Mouse (Mus musculus) CH12.LX (cell line): ENCODE measurements around the gene Ttf1. TPM values are rescaled to one million over a fixed set of nuclear protein-coding genes. Genes with fewer than 3 reads are reported as not detected.

Experiments used
- DNase-seq: peaks from one replicate; pipeline ENCODE4 v3.0.0-alpha.2; 2013; ENCODE audit errors: extremely low read depth
- H3K27ac ChIP-seq: 2 replicates; pipeline ENCODE4 v1.5.1; 2012; ENCODE audit warnings: low read depth, mild to moderate bottlenecking, control low read depth, moderate library complexity; ENCODE audit not compliant: insufficient read depth
- H3K27me3 ChIP-seq: replicated peaks from 2 replicates; pipeline ENCODE3; 2012; ENCODE audit warnings: inconsistent platforms
- H3K36me3 ChIP-seq, 2 experiments: replicated peaks in 1 of 2; 2 replicates each; pipeline versions ENCODE3 to v1.6.1; 2012; ENCODE audit warnings: inconsistent platforms in 1 of 2, low read length in 1 of 2, mild to moderate bottlenecking in 1 of 2, mixed read lengths in 1 of 2, moderate library complexity in 1 of 2; ENCODE audit not compliant: control insufficient read depth in 1 of 2, insufficient read depth in 1 of 2
- H3K4me1 ChIP-seq, 2 experiments: 2 replicates each; pipeline ENCODE4 v1.6.1; 2012; ENCODE audit warnings: inconsistent platforms in 1 of 2, moderate library complexity in 1 of 2; ENCODE audit not compliant: insufficient read depth in 2 of 2, control insufficient read depth in 1 of 2
- H3K4me2 ChIP-seq: 2 replicates; pipeline ENCODE4 v1.6.1; 2012; ENCODE audit warnings: low read depth, mild to moderate bottlenecking, control low read depth; ENCODE audit not compliant: poor library complexity, insufficient read depth, severe bottlenecking
- H3K4me3 ChIP-seq, 3 experiments: fragments of 150-350 bp in 1 of 3; sonication (generic) in 1 of 3; replicated peaks in 1 of 3; 2 replicates each; pipeline versions ENCODE3 to v1.5.1; 2011 to 2012; ENCODE audit warnings: low read depth in 2 of 3, low read length in 2 of 3, mild to moderate bottlenecking in 2 of 3, moderate library complexity in 2 of 3, control low read depth in 1 of 3, improper control_type of control experiment in 1 of 3, inconsistent platforms in 1 of 3, mixed read lengths in 1 of 3; ENCODE audit not compliant: poor library complexity in 1 of 3
- H3K79me2 ChIP-seq: replicated peaks from 2 replicates; pipeline ENCODE4 v1.6.1; 2012; ENCODE audit warnings: mild to moderate bottlenecking, moderate library complexity; ENCODE audit not compliant: control insufficient read depth, poor library complexity, insufficient read depth, severe bottlenecking; ENCODE audit errors: extremely low read depth
- H3K9ac ChIP-seq: 2 replicates; pipeline ENCODE4 v1.6.1; 2012; ENCODE audit warnings: low read depth, mild to moderate bottlenecking, control low read depth, moderate library complexity; ENCODE audit not compliant: insufficient read depth
- H3K9me3 ChIP-seq: replicated peaks from 2 replicates; pipeline ENCODE3; 2012; ENCODE audit warnings: low read length, inconsistent platforms, mixed read lengths
- CHD2 ChIP-seq: IDR thresholded peaks from 2 replicates; pipeline ENCODE4 v1.6.1; 2011; ENCODE audit warnings: low read length, improper control_type of control experiment
- CTCF ChIP-seq, 2 experiments: IDR thresholded peaks in 1 of 2; conservative IDR thresholded peaks in 1 of 2; 2 replicates each; pipeline ENCODE4 v1.5.1; 2011 to 2012; ENCODE audit warnings: low read depth in 2 of 2, low read length in 2 of 2, improper control_type of control experiment in 1 of 2, inconsistent platforms in 1 of 2, mild to moderate bottlenecking in 1 of 2, moderate library complexity in 1 of 2
- E2F4 ChIP-seq: IDR thresholded peaks from 2 replicates; pipeline ENCODE4 v1.6.1; 2011; ENCODE audit warnings: low read depth, low read length, improper control_type of control experiment; ENCODE audit not compliant: insufficient replicate concordance
- ELF1 ChIP-seq: IDR thresholded peaks from 2 replicates; pipeline ENCODE4 v1.6.1; 2014; ENCODE audit warnings: low read depth, mild to moderate bottlenecking, inconsistent platforms, low read length, improper control_type of control experiment
- ETS1 ChIP-seq: conservative IDR thresholded peaks from 2 replicates; pipeline ENCODE4 v1.6.1; 2012; ENCODE audit warnings: low read depth, mild to moderate bottlenecking, inconsistent platforms, low read length, improper control_type of control experiment, moderate library complexity
- GABPA ChIP-seq: IDR thresholded peaks from 2 replicates; pipeline ENCODE4 v1.6.1; 2012; ENCODE audit warnings: low read depth, low read length, improper control_type of control experiment, inconsistent platforms; ENCODE audit not compliant: insufficient replicate concordance
- JUN ChIP-seq: IDR thresholded peaks from 2 replicates; pipeline ENCODE4 v1.6.1; 2011; ENCODE audit warnings: low read depth, mild to moderate bottlenecking, low read length, improper control_type of control experiment, moderate library complexity; ENCODE audit not compliant: insufficient read depth
- KAT2A ChIP-seq: IDR thresholded peaks from 2 replicates; pipeline ENCODE4 v1.6.1; 2012; ENCODE audit warnings: low read length, improper control_type of control experiment, inconsistent platforms; ENCODE audit not compliant: insufficient replicate concordance
- MAX ChIP-seq: IDR thresholded peaks from 2 replicates; pipeline ENCODE4 v1.6.1; 2011; ENCODE audit warnings: low read length, improper control_type of control experiment
- MEF2A ChIP-seq: IDR thresholded peaks from 2 replicates; pipeline ENCODE4 v1.6.1; 2014; ENCODE audit warnings: low read depth, mild to moderate bottlenecking, inconsistent platforms, low read length, improper control_type of control experiment, borderline replicate concordance
- NRF1 ChIP-seq: IDR thresholded peaks from 2 replicates; pipeline ENCODE4 v1.6.1; 2014; ENCODE audit warnings: low read depth, mild to moderate bottlenecking, inconsistent platforms, low read length, improper control_type of control experiment, moderate library complexity
- PAX5 ChIP-seq: IDR thresholded peaks from 2 replicates; pipeline ENCODE4 v1.6.1; 2012; ENCODE audit warnings: low read length, inconsistent platforms, mixed read lengths
- POLR2A ChIP-seq: IDR thresholded peaks from 2 replicates; pipeline ENCODE4 v1.6.1; 2011; ENCODE audit warnings: low read depth, mild to moderate bottlenecking, improper control_type of control experiment, low read length
- POLR2AphosphoS2 ChIP-seq: IDR thresholded peaks from 2 replicates; pipeline ENCODE4 v1.6.1; 2011; ENCODE audit warnings: low read depth, low read length, improper control_type of control experiment
- RAD21 ChIP-seq: IDR thresholded peaks from 2 replicates; pipeline ENCODE4 v1.6.1; 2011; ENCODE audit warnings: low read depth, mild to moderate bottlenecking, low read length, improper control_type of control experiment, moderate library complexity
- RCOR1 ChIP-seq: conservative IDR thresholded peaks from 2 replicates; pipeline ENCODE4 v1.6.1; 2012; ENCODE audit warnings: low read depth, mild to moderate bottlenecking, inconsistent platforms, low read length, improper control_type of control experiment
- SIN3A ChIP-seq: IDR thresholded peaks from 2 replicates; pipeline ENCODE4 v1.6.1; 2012; ENCODE audit warnings: low read length, improper control_type of control experiment, inconsistent platforms
- SMC3 ChIP-seq: IDR thresholded peaks from 2 replicates; pipeline ENCODE4 v1.6.1; 2011; ENCODE audit warnings: low read depth, low read length, improper control_type of control experiment
- TBP ChIP-seq: conservative IDR thresholded peaks from 2 replicates; pipeline ENCODE4 v1.6.1; 2011; ENCODE audit warnings: low read depth, low read length, improper control_type of control experiment
- TCF12 ChIP-seq: IDR thresholded peaks from 2 replicates; pipeline ENCODE4 v1.6.1; 2014; ENCODE audit warnings: low read depth, mild to moderate bottlenecking, inconsistent platforms, low read length, improper control_type of control experiment
- UBTF ChIP-seq: IDR thresholded peaks from 2 replicates; pipeline ENCODE4 v1.6.1; 2012; ENCODE audit warnings: low read depth, mild to moderate bottlenecking, inconsistent platforms, low read length, improper control_type of control experiment, moderate library complexity
- USF1 ChIP-seq: IDR thresholded peaks from 2 replicates; pipeline ENCODE4 v1.6.1; 2014; ENCODE audit warnings: low read depth, mild to moderate bottlenecking, inconsistent platforms, low read length, improper control_type of control experiment
- ZKSCAN1 ChIP-seq: IDR thresholded peaks from 2 replicates; pipeline ENCODE4 v1.6.1; 2012; ENCODE audit warnings: low read depth, inconsistent platforms, low read length, improper control_type of control experiment, borderline replicate concordance
- ZMIZ1 ChIP-seq: IDR thresholded peaks from 2 replicates; pipeline ENCODE4 v1.6.1; 2012; ENCODE audit warnings: low read depth, mild to moderate bottlenecking, inconsistent platforms, low read length, improper control_type of control experiment
- ZNF384 ChIP-seq: IDR thresholded peaks from 2 replicates; pipeline ENCODE4 v1.6.1; 2012; ENCODE audit warnings: low read depth, low read length, improper control_type of control experiment, inconsistent platforms
- dilution Hi-C: fragments of 300-500 bp; cut with MboI; formaldehyde crosslinking; loops from 2 replicates; pipeline ENCODE4 v1.14.3; 2020; ENCODE audit warnings: low sequenced_read_pairs; ENCODE audit not compliant: extremely low pct_unique_long_range_greater_than_20kb, extremely low pct_ligation_motif_present
- in situ Hi-C: fragments of 300-500 bp; cut with MboI; formaldehyde crosslinking; loops from 3 replicates; pipeline ENCODE4 v1.14.3; 2019; ENCODE audit warnings: low sequenced_read_pairs, low pct_ligation_motif_present, low pct_unique_long_range_greater_than_20kb, mixed read lengths
- polyA plus RNA-seq: library from polyadenylated mRNA; unstranded; fragments of >175 nt; gene quantifications from 2 replicates; pipeline ENCODE4 v1.2.1, GENCODE M21; 2012; ENCODE audit warnings: low read depth; ENCODE audit not compliant: insufficient read length
- total RNA-seq, 2 experiments: library from RNA; depleted of rRNA; stranded (reverse); fragments of 300-350 nt in 1 of 2; fragments of >200 nt in 1 of 2; gene quantifications; 2 replicates each; pipeline ENCODE4 v1.2.3; 2012 to 2014

The Ttf1 gene
- total and polyA plus RNA-seq, 3 experiments: 9.5 to 11.7 (median 10.9) TPM

DNA sequence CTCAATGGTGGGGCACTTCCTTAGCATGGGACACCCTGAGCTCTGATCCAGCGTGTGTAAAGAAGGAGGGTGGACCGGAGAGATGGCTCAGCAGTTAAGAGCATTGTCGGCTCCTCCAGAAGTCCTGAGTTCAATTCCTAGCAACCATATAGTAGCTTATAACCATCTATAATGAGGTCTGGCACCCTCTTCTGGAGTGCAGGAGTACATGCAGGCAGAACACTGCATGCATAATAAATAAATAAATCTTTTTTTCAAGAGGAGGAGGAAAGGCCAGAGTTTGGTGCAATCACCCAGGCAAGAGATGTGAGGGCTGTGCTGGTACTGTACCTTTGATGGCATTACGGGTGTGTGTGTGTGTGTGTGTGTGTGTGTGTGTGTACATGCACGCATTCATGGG lies 17.9 kb upstream of the Ttf1 start:
- Histone ChIP-seq H3K4me3 (no peak overlapping the region), H3K79me2 (no peaks in the 10 kb centered on the region), H3K4me2 (no peak overlapping the region), H3K36me3 (no peaks in the 10 kb centered on the region), H3K27ac (no peak overlapping the region), H3K27me3 (peaks cover 27% of the 10 kb centered on the region), H3K4me1 (peaks cover 0 to 3% of the 10 kb centered on the region in 2 experiments; a peak in 1 of 4 replicates), H3K9me3 (no peaks in the 10 kb centered on the region), H3K9ac (no peak overlapping the region)
- in situ Hi-C loops (loop anchor here (5.0 kb wide), 1 partner anchor 35 kb away; no protein-coding TSS in a partner anchor), dilution Hi-C loops (no loop called here)
- DNase-seq: no peak
- TF ChIP-seq POLR2A (no peak), CTCF (conservative IDR thresholded peaks at IDR 0.05 in 1 of 2, IDR thresholded peaks at IDR 0.05 in 1 of 2; ENCODE audit: low read depth in 2 of 2, low read length in 2 of 2) (peak in 1 of 2 experiments; percentile 42; a peak in 2 of 4 replicates), SMC3 (peak; percentile 21; the same call in 1 of the 2 replicates), RAD21 (peak; percentile 0; the same call in 1 of the 2 replicates)

DNA sequence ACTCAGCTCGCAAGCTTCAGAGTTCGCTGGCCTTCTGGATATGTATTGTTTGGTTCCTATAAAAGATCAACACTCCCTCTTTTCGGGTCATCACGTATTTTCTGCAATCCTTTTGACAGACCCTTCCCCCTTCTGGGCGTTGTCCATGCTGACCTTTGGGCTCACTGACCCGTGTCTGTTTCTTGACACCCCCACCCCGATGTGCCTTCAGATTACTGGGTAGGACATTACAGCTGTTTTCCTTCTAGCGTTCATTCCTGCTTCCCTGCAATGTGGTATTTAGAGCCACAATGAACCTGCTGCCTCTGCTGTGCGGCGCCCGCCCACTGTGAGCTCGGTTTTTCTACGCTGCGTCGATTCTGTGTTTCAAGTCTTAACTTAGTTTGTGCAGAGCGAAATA lies 13.9 kb upstream of the Ttf1 start:
- Histone ChIP-seq H3K4me2 (no peak overlapping the region), H3K79me2 (no peaks in the 10 kb centered on the region), H3K4me1 (peaks cover 1 to 3% of the 10 kb centered on the region in 2 experiments; a peak in 2 of 4 replicates), H3K36me3 (no peaks in the 10 kb centered on the region), H3K4me3 (no peak overlapping the region), H3K9me3 (no peaks in the 10 kb centered on the region), H3K27ac (no peak overlapping the region), H3K9ac (no peak overlapping the region), H3K27me3 (peaks cover 4% of the 10 kb centered on the region)
- dilution Hi-C loops: no loop called here
- in situ Hi-C loops: no loop called here
- TF ChIP-seq KAT2A (no peak), ZMIZ1 (no peak), RAD21 (no peak), ELF1 (no peak), USF1 (no peak)
- no peak for DNase-seq

DNA sequence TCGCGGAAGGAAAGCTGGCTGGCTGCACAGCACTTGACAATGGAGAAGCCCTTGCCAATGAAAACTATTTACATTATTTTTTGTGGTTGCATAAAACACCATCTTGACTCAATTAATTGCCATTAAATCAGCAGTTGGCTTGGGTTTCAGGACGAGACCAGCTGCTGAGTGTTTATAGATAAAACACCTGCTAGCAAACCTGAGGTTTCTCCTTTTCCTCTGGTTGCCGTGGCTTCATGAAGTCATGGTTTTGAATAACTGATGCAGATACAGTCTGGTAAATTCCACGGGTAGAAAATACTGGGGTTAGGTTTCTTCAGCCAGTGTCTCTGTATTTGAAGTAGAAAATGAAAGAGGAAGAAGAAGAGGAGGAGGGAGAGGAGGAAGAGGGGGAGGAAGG lies 8.1 kb upstream of the Ttf1 start:
- Histone ChIP-seq H3K27ac (no peak overlapping the region), H3K9ac (peak overlapping the region; percentile 23; the same call in 1 of the 2 replicates), H3K36me3 (no peaks in the 10 kb centered on the region), H3K4me2 (peak overlapping the region; percentile 80), H3K4me1 (peaks cover 4 to 32% of the 10 kb centered on the region in 2 experiments; a peak in 3 of 4 replicates), H3K4me3 (peak overlapping the region in 1 of 3 experiments; percentile 38), H3K9me3 (no peaks in the 10 kb centered on the region), H3K79me2 (no peaks in the 10 kb centered on the region), H3K27me3 (peaks cover 10% of the 10 kb centered on the region)
- in situ Hi-C loops: loop anchor here (5.0 kb wide), 2 partner anchors 130 to 300 kb away; no protein-coding TSS in a partner anchor
- dilution Hi-C loops: no loop called here
- peak; percentile 51 for DNase-seq
- TF ChIP-seq TCF12: peak; percentile 42; the same call in 1 of the 2 replicates
- no peak for TF ChIP-seq RAD21
- TF ChIP-seq MEF2A: peak; percentile 11; the same call in 1 of the 2 replicates
- TF ChIP-seq ETS1: peak; percentile 71
- no peak for TF ChIP-seq POLR2AphosphoS2
- no peak for TF ChIP-seq RCOR1
- TF ChIP-seq GABPA: no peak
- TF ChIP-seq ZKSCAN1: no peak
- no peak for TF ChIP-seq UBTF
- TF ChIP-seq TBP: no peak
- TF ChIP-seq CTCF (conservative IDR thresholded peaks at IDR 0.05 in 1 of 2, IDR thresholded peaks at IDR 0.05 in 1 of 2; ENCODE audit: low read depth in 2 of 2, low read length in 2 of 2): no peak
- peak; percentile 18; the same call in 1 of the 2 replicates for TF ChIP-seq CHD2
- 0 out of 2 replicates have a peak, but pooled peaks have one; percentile 15 for TF ChIP-seq SIN3A
- TF ChIP-seq ZNF384: no peak
- TF ChIP-seq PAX5: no peak
- TF ChIP-seq KAT2A: no peak
- TF ChIP-seq JUN: no peak
- TF ChIP-seq E2F4: no peak
- no peak for TF ChIP-seq NRF1
- no peak for TF ChIP-seq MAX
